Mouse (Mus musculus): ENCODE measurements around the gene Gm9125. TPM values are rescaled to one million over a fixed set of nuclear protein-coding genes. Genes with fewer than 3 reads are reported as not detected.
"Not testable (repeated sequence)": the region's sequence is repeated elsewhere in the genome, so short reads cannot be mapped to it uniquely, and the experiment has no call there.

The Gm9125 gene
- total RNA-seq (2021), result not detected
- long read RNA-seq, experiment 1, result 0 reads
- long read RNA-seq, experiment 2, result 0 reads

GRCm38 (mm10) chr3:94054785-94055184 is at the start of gene Gm9125:
TSS of gene Gm9125 (minus strand) at chr3:94054885.
- H3K27ac ChIP-seq; intact Hi-C loops (cut with DNase I); H3K4me3 ChIP-seq; DNase-seq (ENCODE audit: extremely low spot score in 1 of 2, low spot score in 2 of 2): not testable (repeated sequence)

GRCm38 (mm10) chr3:94072544-94072943 is 17.9 kb upstream of the Gm9125 start, which contains the start of gene Gm10697:
TSS of gene Gm10697 (minus strand) at chr3:94072644.
- intact Hi-C loops (cut with DNase I); H3K27ac ChIP-seq; H3K4me3 ChIP-seq; DNase-seq (ENCODE audit: extremely low spot score in 1 of 2, low spot score in 2 of 2): not testable (repeated sequence)

DNA sequence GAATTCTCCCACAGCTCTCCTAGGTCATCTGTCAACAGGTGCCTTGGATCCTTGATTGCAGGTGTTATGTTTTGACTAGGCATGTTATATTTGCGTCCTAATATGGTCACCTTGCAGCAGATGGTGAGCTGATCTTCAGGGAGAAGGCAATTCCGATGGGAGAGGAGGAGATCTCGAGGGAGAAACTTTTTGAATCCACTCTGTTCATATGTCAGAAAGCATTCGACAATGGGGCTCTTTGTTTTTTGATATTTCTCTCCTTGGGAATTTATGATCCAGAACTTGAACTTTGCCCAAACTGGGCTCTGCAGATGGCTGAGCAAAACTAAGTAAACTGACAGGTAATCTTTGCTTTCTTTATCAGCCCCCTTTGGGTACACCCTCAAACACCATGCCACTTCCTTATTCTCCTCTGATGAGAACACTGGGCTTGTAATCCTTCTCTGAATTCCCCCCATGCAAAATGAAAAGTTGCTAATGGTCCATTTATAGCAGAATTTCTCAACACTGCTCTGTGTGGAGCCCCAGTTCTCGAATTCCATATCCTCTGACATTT is 5.0 kb downstream of the Gm9125 start:
- H3K27ac ChIP-seq; DNase-seq (ENCODE audit: extremely low spot score in 1 of 2, low spot score in 2 of 2); H3K4me3 ChIP-seq; intact Hi-C loops (cut with DNase I): not testable (repeated sequence)

- intact Hi-C loops (cut with DNase I); H3K4me3 ChIP-seq; DNase-seq (ENCODE audit: extremely low spot score in 1 of 2, low spot score in 2 of 2); H3K27ac ChIP-seq: not testable (repeated sequence)
Observed at GRCm38 (mm10) chr3:94038241-94038640, 16.4 kb downstream of the Gm9125 start.

DNA sequence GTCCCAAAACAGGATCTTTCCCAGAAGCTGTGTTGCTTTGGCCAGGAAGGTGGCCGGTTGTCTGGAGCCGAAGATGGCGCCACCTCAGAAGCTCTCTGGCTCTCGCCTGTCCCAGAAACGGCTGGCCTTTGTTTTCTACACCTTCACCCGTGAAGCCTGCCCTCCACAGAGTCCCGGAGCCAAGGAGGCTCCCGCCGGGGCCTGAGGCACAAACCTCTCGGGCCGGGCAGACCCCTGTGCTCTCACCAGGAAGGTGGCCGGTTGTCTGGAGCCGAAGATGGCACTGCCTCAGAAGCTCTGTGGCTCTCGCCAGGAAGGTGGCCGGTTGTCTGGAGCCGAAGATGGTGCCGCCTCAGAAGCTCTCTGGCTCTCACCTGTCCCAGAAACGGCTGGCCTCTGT is 20.3 kb downstream of the Gm9125 start:
- DNase-seq (ENCODE audit: extremely low spot score in 1 of 2, low spot score in 2 of 2); H3K27ac ChIP-seq; H3K4me3 ChIP-seq; intact Hi-C loops (cut with DNase I): not testable (repeated sequence)

Other genes starting within 250 kb of the Gm9125 start
- not detected for gene Tdpoz3, start 228.9 kb downstream of the Gm9125 start, total RNA-seq (2021)
- gene Gm9117, start 111.3 kb downstream of the Gm9125 start, total RNA-seq (2021), result not detected
- gene Tdpoz5, start 93.6 kb downstream of the Gm9125 start, total RNA-seq (2021), result not detected
- gene Gm10697, start 17.8 kb upstream of the Gm9125 start, total RNA-seq (2021), result not detected
- gene Gm10696, start 123.3 kb upstream of the Gm9125 start, total RNA-seq (2021), result not detected
- not detected for gene Gm5286, start 141.8 kb upstream of the Gm9125 start, total RNA-seq (2021)
- not detected for gene Gm4778, start 209.2 kb upstream of the Gm9125 start, total RNA-seq (2021)